Mouse (Mus musculus): ENCODE measurements around the gene 4930518I15Rik.
A peak's percentile ranks its signal among the peaks of the same experiment; 100 is the strongest.
"Not testable (repeated sequence)": the region's sequence is repeated elsewhere in the genome, so short reads cannot be mapped to it uniquely, and the experiment has no call there.

4930518I15Rik gene

DNA sequence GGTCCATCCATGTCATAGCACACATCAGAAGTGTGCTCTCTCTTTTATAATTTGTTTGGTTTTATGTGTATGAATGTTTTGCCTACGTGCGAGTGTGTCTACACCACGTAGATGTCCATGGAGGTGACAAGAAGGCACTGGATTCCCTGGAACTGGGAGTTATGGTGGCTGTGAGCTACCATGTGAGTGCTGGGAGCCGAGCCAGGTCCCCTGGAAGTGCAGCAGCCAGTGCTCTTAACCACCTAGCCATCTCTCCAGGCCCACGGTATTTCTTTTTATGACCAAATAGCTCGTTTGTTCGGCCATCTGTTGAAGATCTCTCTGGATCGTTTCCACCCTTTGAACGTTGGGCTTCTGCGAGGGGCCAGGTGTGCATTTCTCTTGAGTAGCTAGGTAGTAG lies 14.4 kb downstream of the 4930518I15Rik start:
- DNase-seq (ENCODE audit: low read depth, low spot score), result no peak

GRCm38 (mm10) chr2:156842711-156843110 lies 15.0 kb downstream of the 4930518I15Rik start:
- DNase-seq (ENCODE audit: low read depth, low spot score), result no peak

DNA sequence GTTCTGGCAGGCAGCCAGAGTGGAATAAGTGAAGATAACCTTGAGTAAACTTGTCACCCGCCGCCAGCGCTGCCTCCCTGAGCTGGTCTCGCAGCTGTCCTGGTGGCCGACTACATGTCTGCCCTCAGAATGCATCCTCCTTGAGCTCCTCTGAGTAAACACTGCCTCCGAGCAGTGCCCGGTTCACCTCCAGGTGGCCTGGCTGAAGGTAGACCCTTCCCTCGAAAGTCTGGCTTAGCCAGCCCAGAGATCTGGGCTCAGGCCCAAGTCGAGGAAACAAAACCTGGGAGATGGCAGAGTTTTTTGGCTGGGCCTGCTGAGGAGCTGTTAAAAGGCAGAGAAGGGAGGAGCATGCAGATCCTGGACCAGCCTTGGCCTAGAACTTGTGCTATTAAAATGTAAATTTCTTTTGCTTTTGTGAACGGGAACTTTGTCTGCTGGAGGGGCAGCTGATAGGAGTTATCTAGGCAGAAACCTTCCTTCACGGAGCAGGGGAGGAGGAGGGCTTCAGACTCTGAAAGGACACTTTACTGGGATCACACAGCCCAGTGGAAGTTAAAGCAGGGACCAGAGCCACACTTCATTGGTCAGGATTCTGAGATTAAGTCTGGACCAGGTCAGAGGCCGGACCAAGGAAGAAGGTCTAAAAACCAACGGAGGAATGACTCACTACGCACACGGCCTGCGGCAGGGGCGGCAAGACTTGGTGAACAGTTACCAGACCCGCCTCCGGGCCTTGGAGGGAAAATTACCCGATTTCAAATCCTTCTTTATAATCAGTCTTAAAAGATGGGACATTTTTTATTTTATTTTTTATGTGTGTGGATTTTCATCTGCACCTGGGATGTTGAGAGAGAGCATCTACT lies 15.7 kb downstream of the 4930518I15Rik start:
- DNase-seq (ENCODE audit: low read depth, low spot score), result peak; percentile 43

DNA sequence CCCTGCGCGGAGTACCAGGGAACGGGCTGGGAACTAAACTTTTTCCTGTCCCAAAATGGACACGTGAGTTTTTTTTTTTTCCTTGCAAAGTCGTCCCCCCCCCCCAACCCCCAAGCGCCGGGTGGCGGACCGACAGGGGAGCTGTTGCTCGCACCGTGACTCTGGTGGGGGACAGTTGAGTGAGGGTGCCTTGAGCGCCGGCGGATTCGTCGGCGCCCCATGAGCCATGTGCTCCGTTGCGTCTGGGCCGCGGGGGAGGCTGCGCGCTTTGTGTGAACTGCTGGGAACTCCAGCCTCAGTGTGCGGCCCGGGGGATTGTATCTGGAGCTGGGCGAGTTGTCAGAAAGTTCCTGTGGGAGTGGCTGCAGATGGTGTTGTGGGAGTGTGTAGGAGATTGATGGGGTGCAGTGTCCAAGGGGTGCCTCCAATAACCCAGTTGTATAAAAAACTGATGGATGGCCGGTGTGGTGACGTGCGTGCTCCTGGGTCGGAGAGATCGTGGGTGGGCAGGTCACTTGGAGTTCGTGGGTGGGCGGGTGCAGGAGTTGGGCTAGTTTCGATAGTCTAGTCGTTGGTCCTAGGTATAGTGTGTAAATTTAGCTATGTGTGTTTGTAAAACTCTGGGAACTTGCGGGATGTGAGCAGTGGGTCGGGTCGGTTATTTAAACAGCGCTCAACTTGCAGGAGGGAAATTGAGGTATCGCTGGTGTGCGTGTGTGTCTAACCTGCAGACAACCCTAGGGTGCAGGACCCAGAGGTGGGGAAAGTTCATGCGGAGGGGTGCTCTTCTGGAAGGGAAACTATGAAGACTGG lies 16.5 kb downstream of the 4930518I15Rik start:
- no peak for DNase-seq (ENCODE audit: low read depth, low spot score)

DNA sequence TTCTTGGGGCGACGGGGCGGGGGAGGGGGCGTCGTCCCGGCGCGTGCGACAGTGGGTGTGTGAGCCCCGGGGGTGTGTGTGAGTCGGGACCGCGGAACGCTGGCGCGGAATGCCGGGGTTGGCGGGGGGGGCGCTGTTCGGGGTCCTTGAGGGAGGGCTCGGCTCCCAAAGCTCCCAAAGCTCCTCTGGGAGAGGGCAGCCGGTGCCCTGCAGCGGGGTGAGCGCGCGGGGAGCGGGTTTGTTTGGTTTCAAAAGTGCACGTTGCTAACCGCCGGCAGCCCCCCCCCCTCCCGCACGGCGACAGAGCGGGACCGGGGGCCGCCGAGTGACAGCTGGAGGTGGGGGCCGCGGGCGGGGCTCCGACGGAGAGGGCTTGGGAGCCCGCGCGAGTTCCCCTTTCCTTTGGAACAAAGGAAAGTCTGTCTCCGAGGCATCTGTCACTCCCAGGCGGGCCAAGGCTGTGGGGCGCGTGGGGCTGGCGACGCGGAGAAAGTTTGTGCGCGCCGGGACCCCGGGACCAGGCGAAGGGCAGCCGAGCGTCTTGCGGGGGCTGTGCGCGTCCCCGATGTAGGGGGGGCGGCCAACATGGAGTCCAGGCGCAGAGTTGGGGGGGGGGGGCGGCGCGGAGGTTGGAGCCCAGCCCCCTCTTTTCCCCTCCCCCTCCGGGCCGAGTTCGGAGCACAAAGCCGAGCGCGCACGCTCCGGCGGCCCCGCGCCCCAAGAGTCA lies 17.3 kb downstream of the 4930518I15Rik start:
- no peak for DNase-seq (ENCODE audit: low read depth, low spot score)

- DNase-seq (ENCODE audit: low read depth, low spot score), result no peak
Observed at GRCm38 (mm10) chr2:156839319-156840191, 18.2 kb downstream of the 4930518I15Rik start, which contains the start of gene Tgif2. Tgif2 (plus strand) TSS chr2:156840007.

DNA sequence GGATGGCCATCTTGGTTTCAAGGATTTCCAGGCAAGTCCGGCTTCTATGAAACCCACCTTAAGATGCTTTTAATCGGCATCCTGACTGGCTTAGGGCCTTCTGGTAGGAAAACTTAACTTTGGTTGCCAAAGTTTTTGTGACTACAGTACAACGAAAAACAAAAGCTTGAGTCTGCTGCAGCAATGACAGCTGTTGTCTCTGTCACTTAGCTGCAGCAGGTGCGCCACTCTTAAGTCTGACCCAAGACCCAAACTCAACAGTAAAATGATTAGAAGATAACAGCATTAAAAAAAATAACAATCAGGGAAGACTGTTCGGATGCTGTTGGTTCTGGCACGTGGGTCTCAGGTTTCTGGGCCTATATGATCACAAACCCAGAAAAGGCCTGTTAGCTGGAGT lies 18.9 kb downstream of the 4930518I15Rik start:
- DNase-seq (ENCODE audit: low read depth, low spot score), result no peak

GRCm38 (mm10) chr2:156834336-156834735 lies 23.4 kb downstream of the 4930518I15Rik start:
- DNase-seq (ENCODE audit: low read depth, low spot score), result no peak

- DNase-seq (ENCODE audit: low read depth, low spot score), result not testable (repeated sequence)
Observed at GRCm38 (mm10) chr2:156825128-156825527, 32.6 kb downstream of the 4930518I15Rik start.

- DNase-seq (ENCODE audit: low read depth, low spot score), result no peak
Observed at GRCm38 (mm10) chr2:156816116-156816515, 41.6 kb downstream of the 4930518I15Rik start.

GRCm38 (mm10) chr2:156815412-156815811 lies 42.3 kb downstream of the 4930518I15Rik start:
- no peak for DNase-seq (ENCODE audit: low read depth, low spot score)

GRCm38 (mm10) chr2:156814893-156815292 lies 42.9 kb downstream of the 4930518I15Rik start:
- DNase-seq (ENCODE audit: low read depth, low spot score), result no peak

GRCm38 (mm10) chr2:156814344-156814801 lies 43.4 kb downstream of the 4930518I15Rik start:
- no peak for DNase-seq (ENCODE audit: low read depth, low spot score)

DNA sequence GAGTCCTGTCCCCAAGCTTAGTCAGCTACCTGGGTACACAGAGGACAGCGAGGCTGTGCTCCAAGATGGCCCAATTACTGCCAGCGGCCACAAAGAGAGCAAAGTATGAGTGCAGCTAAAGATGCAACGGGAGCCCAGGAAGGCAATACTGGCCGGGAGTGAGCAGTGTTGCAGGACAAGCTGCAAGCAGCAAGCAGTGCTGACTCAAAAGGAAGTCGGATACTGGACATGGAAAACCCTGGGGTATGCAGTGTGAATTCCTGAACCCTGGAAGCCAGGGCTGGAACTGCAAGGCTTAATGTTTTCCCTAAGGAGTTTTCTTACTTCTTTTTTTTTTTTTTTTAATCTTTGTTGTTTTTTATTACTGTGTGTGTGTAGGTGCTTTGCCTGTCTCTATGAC lies 46.2 kb downstream of the 4930518I15Rik start:
- no peak for DNase-seq (ENCODE audit: low read depth, low spot score)

DNA sequence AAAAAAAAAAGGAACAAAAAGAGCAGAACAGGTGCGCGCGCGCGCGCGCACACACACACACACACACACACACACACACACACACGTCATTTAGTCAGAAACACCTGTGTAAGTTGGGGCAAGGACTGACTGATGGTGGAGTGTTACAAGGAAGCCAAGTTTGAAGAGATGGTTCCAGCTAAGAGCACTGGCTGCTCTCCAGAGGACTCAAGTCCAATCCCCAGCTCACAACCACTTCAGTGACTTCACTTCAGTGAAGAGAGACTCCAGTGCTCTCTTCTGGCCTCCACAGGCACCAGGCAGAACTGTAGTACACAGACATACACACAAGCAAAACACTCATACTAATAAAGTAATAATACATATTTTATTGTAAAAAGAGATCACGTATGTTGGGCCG lies 47.0 kb downstream of the 4930518I15Rik start:
- no peak for DNase-seq (ENCODE audit: low read depth, low spot score)

- DNase-seq (ENCODE audit: low read depth, low spot score), result peak; percentile 18
Observed at GRCm38 (mm10) chr2:156809579-156809978, 48.2 kb downstream of the 4930518I15Rik start.

DNA sequence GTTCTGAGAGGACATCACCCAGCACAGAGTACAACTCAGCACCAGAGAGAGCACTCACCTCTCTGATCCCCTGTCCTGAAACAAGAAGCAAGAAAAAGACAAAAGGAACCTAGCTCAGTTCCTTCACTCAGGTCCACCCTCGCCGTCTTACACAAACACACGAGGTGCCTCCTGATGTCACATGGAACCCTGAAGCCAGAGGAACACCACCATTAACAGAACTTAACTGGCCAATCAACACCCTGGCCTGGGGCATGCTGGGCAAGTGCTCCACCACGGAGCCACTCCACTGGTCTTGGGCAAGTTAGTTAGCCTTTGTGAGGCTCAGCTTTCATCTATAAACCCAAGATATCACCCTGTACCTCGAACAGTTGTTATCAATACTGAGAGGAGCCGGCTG lies 50.9 kb downstream of the 4930518I15Rik start:
- DNase-seq (ENCODE audit: low read depth, low spot score), result no peak
